Mouse (Mus musculus) gastrocnemius, postnatal 36 days (tissue): ENCODE measurements at regions not wholly inside any gene's neighbourhood (a gene's known extent, or its start where the extent isn't known, plus 50 kb on each side); places are given as distances from the start of the nearest gene placed in this dataset.

Experiments used
- DNase-seq, 2 experiments: peaks; one replicate each; pipeline ENCODE4 v3.0.0; 2022
- intact Hi-C: fragments of 180-260 bp; cut with DNase I; formaldehyde crosslinking; loops from one replicate; pipeline ENCODE4 v1.15.1; 2025

DNA sequence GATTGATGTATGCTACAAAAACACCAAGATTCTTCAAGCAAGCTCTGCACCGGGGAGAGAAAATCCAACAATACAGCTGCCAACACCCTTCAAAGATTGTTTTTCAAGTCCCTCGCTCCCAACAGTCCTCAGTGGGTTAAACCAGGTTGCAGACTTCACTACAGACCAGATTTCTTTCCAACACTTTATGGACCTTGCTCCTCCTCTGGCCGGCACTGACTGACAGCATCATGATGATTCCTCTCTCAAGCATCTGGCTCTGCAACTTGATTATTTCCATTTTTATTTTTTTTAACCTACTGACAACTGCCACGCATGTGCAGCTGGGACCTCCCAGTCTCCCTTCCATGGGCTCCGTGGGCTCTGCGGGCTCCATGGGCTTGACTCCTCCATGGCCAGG, 79.7 kb upstream of the Spdye4c start:
- intact Hi-C loops = no loop called here
- no peak for DNase-seq

DNA sequence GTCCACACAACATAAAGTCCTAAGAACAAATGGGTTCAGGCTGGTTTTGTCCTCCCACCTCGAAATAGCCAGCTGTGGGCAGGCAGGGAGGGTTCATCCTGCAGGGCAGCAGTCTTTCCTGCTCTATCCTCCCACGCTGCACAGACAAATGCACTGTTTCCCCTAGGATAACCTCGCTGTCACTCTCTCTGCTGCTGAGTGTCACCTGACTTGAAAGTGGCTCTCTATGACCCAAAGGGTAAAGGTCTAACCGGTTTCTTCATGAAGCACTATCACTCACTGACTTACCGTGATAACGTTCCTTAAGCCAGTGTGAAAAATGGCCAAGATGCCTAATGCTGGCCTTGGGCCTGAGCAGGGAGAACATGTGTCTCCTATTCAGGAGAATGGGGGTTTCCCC, 78.2 kb upstream of the Spdye4c start:
- intact Hi-C loops = no loop called here
- no peak for DNase-seq

DNA sequence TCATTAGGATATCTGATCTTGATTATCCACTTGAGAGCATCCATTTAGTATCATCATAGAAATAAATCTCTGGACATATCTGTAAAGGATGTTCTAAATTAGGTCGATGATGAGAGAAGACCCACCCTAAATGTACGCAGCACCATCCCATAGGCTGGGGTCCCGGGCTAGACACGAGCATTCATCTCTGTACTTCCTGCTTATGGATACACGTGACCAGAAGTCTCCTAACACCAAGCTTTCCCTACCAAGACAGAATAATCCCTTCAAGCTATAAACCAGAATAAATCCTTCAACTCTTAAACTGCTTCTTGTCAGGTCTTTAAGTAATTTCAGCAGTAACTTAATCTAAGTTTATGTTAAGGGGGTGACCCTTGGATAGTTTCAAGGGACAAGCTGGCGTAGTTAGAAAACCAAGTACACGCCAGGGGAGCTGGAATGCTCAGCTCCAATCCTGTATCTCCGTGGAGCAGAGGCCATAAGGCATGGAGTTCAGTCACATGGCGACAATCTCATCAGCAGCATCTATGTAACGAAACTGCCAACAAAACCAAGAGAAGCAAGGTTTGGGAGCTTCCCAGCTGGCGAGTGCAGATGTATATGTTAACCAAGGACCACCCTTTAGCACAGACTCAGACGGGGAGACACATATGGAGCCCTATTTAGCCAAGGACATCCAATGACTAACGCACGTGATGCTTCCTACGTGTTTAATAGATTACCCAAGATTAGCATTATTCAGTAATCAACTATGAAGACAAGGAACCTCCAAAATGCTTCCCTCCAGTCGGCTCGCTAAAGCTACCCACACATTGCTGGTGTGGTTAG, 76.3 kb upstream of the Spdye4c start:
- intact Hi-C loops = no loop called here
- DNase-seq = no peak

DNA sequence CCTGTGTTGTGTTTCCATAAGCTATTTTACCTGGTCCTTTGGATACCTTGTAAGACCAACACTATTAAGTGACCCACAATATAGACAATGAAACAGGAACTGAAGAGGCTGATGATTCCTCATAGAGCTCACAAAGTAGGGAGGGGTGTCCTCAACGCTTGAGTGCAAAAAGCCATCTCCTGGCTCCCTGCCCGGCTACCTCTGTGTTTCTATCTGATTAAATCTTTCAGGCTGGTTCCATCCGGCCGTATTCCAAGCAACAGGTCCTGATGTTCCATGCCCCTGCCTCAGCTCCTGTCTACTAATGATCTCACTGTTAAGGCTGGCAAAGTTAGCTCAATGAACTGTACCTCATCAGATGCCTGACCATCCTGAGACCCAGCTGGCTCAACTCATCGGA, 75.3 kb upstream of the Spdye4c start:
- intact Hi-C loops = no loop called here
- no peak for DNase-seq

DNA sequence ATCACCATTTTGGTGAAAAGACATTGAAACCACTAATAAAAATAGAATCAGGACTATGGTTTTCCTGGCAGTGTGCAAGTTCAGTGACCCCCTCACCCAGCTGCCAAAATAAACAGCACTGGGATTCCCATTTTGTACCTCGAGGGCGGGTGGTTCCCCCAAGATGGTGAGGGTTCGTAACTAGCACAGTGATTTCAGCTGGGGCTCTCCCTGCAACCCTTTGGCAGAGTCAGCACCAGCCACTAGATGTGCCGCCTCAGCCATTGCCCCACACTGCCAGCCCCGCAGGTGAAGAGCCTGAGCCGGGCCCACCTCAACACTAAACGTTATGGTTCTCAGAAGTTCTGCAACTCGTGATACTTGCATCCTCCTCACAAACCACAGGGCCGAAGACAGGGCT, 74.3 kb upstream of the Spdye4c start:
- no peak for DNase-seq
- intact Hi-C loops = no loop called here

DNA sequence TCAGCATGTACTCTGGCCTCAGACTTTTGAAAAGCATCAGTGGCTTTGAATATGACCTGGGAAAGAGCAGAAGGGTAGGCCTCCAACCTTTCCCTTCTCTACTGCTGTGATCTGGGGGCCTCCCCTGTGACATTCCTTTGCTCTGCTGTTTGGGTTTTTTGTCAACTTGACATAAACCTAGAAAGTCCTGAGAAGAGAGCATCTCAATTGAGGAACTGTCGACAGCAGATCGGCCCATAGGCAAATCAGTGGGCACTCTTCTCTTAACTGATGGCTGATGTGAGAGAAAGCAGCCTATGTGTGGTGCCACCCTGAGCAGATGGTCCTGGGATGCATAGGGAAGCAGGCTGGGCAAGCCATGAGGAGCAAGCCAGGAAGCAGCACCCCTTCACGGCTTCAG, 72.9 kb upstream of the Spdye4c start:
- intact Hi-C loops = no loop called here
- DNase-seq = no peak

DNA sequence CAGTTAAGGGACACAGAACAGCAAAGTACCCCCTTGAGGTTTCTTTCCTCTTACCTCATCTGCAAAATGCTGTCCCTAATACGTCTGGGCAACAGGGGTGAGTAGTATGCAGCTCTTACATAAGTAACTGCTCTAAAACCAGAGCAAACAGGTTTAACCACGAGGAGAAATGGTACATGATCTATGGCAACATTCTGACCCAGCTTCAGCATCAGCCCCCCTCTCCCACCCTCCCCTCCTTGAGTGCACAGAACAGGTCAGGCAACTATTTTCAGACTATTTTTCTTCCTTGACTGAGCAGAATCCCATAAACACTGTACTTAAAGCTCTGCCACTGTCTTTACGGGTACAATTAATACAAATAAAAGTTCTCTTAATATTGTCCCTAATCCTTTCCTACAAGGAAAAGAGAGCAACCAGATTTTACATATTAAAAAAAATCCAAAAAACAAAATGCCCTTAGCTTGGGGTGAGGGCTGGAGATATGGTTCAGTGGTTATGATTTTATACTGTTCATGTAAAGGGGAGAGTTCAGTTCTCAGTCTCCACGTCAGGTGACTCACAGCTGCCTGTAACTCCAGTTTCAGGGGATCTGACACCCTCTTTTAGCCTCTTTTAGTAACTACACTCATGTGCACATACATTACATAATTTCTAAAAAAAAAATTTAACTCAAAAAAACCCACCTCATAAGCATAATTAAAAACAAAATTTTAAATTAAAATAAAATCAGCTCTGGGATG, 69.1 kb upstream of the Spdye4c start:
- no peak for DNase-seq
- intact Hi-C loops = no loop called here

DNA sequence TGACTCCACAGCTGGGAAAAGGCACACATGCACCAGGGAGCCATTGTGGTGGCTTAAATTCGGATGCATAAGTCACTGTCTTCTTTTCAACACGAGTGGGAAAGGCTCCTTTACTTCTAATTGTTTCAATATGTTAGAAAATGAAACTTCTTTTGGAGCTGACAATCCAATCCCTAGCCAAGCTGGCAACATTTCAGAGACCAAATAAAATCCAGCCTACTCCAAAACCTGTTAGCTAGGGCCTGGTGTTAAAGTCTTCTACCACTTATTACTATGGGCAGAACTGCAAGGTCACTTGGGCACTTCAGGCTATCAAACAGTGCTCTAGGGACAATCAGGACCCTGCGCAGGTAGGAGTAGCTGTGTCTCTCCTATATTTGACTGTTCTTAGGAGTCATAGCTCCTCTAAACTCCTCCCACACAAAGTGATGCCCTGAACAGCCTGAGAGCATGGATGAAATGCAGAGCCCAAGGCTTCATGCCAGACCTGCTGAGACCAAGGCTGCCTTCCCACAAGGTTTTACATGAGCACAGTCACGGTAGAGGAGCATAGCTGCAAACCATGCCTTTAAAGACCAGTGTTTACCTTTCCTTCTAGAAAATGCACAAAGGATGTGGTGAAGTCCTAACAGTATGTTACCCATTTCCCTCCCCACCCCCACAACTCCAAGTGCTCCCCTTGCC, 67.4 kb upstream of the Spdye4c start:
- no peak for DNase-seq
- intact Hi-C loops = no loop called here

DNA sequence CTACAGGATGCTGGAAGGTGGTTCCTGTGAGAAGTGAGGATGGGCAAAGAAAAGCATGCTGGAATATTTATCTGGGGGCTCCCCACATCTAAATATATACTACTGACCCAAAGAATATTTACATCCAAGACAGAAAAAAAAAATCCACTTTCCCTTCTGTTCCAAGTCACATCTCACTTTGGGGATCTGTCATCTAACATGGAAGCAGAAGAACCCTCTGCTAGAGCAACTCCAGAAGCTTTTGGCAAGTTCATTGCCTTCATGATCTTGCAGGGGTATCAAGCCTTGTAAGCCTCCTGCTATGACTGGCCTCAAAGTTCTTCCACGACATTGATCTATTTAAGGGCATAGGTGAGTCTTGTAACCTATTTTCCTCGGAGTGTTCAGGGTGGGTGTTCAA, 64.9 kb upstream of the Spdye4c start:
- intact Hi-C loops = no loop called here
- no peak for DNase-seq

DNA sequence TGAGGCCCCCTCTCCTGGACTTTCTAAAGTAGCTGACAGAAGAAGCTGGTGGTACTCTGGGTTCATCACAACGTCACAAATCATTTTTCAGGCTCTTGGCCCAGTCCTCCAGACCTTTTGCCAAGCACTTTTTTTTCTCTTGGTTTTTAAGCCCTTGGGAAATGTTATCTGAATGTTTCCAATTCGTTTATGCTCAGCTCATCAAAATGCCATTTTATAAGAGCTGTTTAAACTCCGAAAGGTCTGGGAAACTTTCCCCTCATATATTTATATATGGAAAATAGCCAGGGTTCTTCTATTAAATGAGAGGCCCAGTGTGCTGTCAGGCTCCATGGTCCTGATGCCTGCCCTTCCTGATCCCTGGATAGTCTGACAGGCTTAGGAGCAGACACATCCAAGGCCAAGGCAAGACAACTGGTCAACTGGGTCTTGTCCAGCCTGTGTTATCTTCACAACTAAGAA, 64.1 kb upstream of the Spdye4c start:
- intact Hi-C loops = no loop called here
- no peak for DNase-seq

DNA sequence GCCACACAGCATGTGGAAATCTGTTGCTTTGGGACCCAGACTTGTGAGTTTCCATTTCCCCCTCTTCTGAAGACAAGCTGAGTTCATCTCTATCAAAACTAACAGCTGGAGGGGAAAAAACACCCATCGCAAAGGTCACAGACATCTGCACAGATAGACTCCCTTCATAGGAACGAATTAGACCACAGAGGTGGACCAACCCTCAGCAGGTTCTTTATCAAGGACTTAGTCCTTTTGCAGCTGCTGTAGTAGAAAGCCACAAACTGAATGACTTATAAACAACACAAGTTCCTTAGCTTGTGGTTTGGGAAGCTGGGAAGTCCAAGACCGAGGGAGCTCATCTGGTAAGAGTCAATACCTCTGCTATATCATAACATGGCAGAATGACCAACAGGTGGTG, 54.7 kb upstream of the Spdye4c start:
- intact Hi-C loops = no loop called here
- DNase-seq = no peak

DNA sequence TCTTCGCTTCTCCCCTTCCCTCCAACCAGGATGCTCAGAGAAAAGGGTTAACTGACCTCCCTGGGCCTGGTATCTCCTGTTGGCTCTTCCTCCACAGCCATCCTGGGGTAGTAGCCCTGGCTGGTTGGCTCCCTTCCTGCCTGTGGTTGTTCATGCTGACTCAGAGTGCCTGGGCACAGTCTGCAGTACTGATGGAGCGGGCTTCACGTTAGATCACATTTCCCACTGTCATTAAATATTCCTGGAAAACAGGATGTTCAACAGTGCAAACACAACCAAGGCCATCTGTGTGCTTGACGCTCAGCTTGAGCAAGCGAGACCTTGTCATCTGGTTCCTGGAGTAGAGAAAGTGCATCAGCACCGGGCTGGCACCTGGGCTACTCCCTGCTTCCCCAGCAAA, 53.6 kb upstream of the Spdye4c start:
- intact Hi-C loops = no loop called here
- DNase-seq = no peak

DNA sequence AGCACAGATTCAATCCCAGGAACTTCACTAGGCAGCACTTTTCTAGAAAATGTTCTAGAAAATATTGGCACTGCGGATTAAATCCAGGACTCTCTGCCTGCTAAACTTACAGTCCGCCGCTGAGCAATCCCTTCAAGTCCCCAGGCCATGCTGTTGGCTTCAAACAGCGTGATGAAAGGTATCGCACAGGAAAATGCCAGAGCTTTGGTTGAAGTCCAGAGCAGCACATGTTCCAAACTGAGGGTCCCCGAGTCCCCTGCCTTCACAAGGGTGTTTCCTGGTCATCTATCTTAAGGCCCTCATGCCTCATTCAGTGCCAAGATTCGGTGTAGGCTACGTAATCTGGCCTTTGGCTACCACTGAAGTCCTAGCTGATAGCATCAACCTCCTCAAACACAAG, 52.3 kb upstream of the Spdye4c start:
- DNase-seq = no peak
- intact Hi-C loops = no loop called here
